Mouse (Mus musculus): ENCODE results near the gene Gm13285. TPM values are rescaled to one million over a fixed set of nuclear protein-coding genes. Genes with fewer than 3 reads are reported as not detected.
"Not testable (repeated sequence)": the region's sequence is repeated elsewhere in the genome, so short reads cannot be mapped to it uniquely, and the experiment has no call there.

Gm13285 gene
- polyA plus RNA-seq, 1 experiment from 2014 or later = 0.15 TPM

- not testable (repeated sequence) for H3K27me3 ChIP-seq (ENCODE audit: control insufficient read depth, insufficient read depth, low read depth, low read length); H3K9ac ChIP-seq (ENCODE audit: low read depth, low read length); ATAC-seq (ENCODE audit: low read depth); H3K4me3 ChIP-seq (ENCODE audit: low read depth, low read length); H3K27ac ChIP-seq (ENCODE audit: low read length); H3K36me3 ChIP-seq (ENCODE audit: control insufficient read depth, insufficient read depth); H3K9me3 ChIP-seq (replicated peaks; ENCODE audit: control insufficient read depth, low read length); H3K4me1 ChIP-seq (ENCODE audit: control insufficient read depth, low read depth, low read length); H3K4me2 ChIP-seq (ENCODE audit: low read depth, low read length)
- 0% methylated on average over 1 of the region's 28 CpGs for WGBS (ENCODE audit: insufficient replicate concordance)
These were observed 11.1 kb upstream of the Gm13285 start, which contains the start of gene Gm13277 for GRCm38 (mm10) chr4:88788402-88788801. TSS of gene Gm13277 (plus strand) at chr4:88788632.

GRCm38 (mm10) chr4:88791250-88791649 is 8.2 kb upstream of the Gm13285 start, which contains the start of gene Gm13278:
TSS of gene Gm13278 (plus strand) at chr4:88791550.
- H3K4me2 ChIP-seq (ENCODE audit: low read depth, low read length); H3K27me3 ChIP-seq (ENCODE audit: control insufficient read depth, insufficient read depth, low read depth, low read length); H3K4me3 ChIP-seq (ENCODE audit: low read depth, low read length); H3K9me3 ChIP-seq (replicated peaks; ENCODE audit: control insufficient read depth, low read length); ATAC-seq (ENCODE audit: low read depth); H3K9ac ChIP-seq (ENCODE audit: low read depth, low read length); H3K36me3 ChIP-seq (ENCODE audit: control insufficient read depth, insufficient read depth); H3K4me1 ChIP-seq (ENCODE audit: control insufficient read depth, low read depth, low read length); H3K27ac ChIP-seq (ENCODE audit: low read length): not testable (repeated sequence)
- no CpG with 5 or more reads among the region's 28 CpGs for WGBS (ENCODE audit: insufficient replicate concordance)

- not testable (repeated sequence) for H3K4me3 ChIP-seq (ENCODE audit: low read depth, low read length); H3K4me2 ChIP-seq (ENCODE audit: low read depth, low read length); H3K9me3 ChIP-seq (replicated peaks; ENCODE audit: control insufficient read depth, low read length); H3K4me1 ChIP-seq (ENCODE audit: control insufficient read depth, low read depth, low read length); H3K27me3 ChIP-seq (ENCODE audit: control insufficient read depth, insufficient read depth, low read depth, low read length); H3K36me3 ChIP-seq (ENCODE audit: control insufficient read depth, insufficient read depth); H3K27ac ChIP-seq (ENCODE audit: low read length); H3K9ac ChIP-seq (ENCODE audit: low read depth, low read length); ATAC-seq (ENCODE audit: low read depth)
- 0% methylated on average over 9 of the region's 52 CpGs for WGBS (ENCODE audit: insufficient replicate concordance)
These were observed 5.4 kb upstream of the Gm13285 start, which contains the start of gene Gm13275 for GRCm38 (mm10) chr4:88793936-88794675. TSS of gene Gm13275 (plus strand) at chr4:88794487.

- not testable (repeated sequence) for ATAC-seq (ENCODE audit: low read depth); H3K9me3 ChIP-seq (replicated peaks; ENCODE audit: control insufficient read depth, low read length); H3K27ac ChIP-seq (ENCODE audit: low read length); H3K36me3 ChIP-seq (ENCODE audit: control insufficient read depth, insufficient read depth); H3K27me3 ChIP-seq (ENCODE audit: control insufficient read depth, insufficient read depth, low read depth, low read length); H3K4me2 ChIP-seq (ENCODE audit: low read depth, low read length); H3K4me3 ChIP-seq (ENCODE audit: low read depth, low read length); H3K9ac ChIP-seq (ENCODE audit: low read depth, low read length); H3K4me1 ChIP-seq (ENCODE audit: control insufficient read depth, low read depth, low read length)
- WGBS (ENCODE audit: insufficient replicate concordance) = no CpG with 5 or more reads among the region's 28 CpGs
These were observed 2.4 kb upstream of the Gm13285 start, which contains the start of gene Gm13279 for GRCm38 (mm10) chr4:88797097-88797496. TSS of gene Gm13279 (plus strand) at chr4:88797397.

- not testable (repeated sequence) for H3K4me1 ChIP-seq (ENCODE audit: control insufficient read depth, low read depth, low read length); H3K27me3 ChIP-seq (ENCODE audit: control insufficient read depth, insufficient read depth, low read depth, low read length); ATAC-seq (ENCODE audit: low read depth); H3K36me3 ChIP-seq (ENCODE audit: control insufficient read depth, insufficient read depth); H3K27ac ChIP-seq (ENCODE audit: low read length); H3K9me3 ChIP-seq (replicated peaks; ENCODE audit: control insufficient read depth, low read length); H3K9ac ChIP-seq (ENCODE audit: low read depth, low read length); H3K4me3 ChIP-seq (ENCODE audit: low read depth, low read length)
- H3K4me2 ChIP-seq (ENCODE audit: low read depth, low read length) = peak within 1 kb of the TSS; percentile 27; the same call in 1 of the 2 replicates
- WGBS (ENCODE audit: insufficient replicate concordance) = no CpG with 5 or more reads among the region's 29 CpGs
These were observed 3.5 kb downstream of the Gm13285 start, which contains the start of gene Gm13287 for GRCm38 (mm10) chr4:88802954-88803353. TSS of gene Gm13287 (plus strand) at chr4:88803254.

GRCm38 (mm10) chr4:88805231-88805630 is 5.8 kb downstream of the Gm13285 start, which contains the start of gene Gm13288:
TSS of gene Gm13288 (plus strand) at chr4:88805531.
- not testable (repeated sequence) for H3K4me2 ChIP-seq (ENCODE audit: low read depth, low read length); H3K4me1 ChIP-seq (ENCODE audit: control insufficient read depth, low read depth, low read length); ATAC-seq (ENCODE audit: low read depth); H3K27me3 ChIP-seq (ENCODE audit: control insufficient read depth, insufficient read depth, low read depth, low read length); H3K9ac ChIP-seq (ENCODE audit: low read depth, low read length); H3K36me3 ChIP-seq (ENCODE audit: control insufficient read depth, insufficient read depth); H3K4me3 ChIP-seq (ENCODE audit: low read depth, low read length); H3K9me3 ChIP-seq (replicated peaks; ENCODE audit: control insufficient read depth, low read length); H3K27ac ChIP-seq (ENCODE audit: low read length)
- WGBS (ENCODE audit: insufficient replicate concordance) = no CpG with 5 or more reads among the region's 8 CpGs

- H3K27ac ChIP-seq (ENCODE audit: low read length); ATAC-seq (ENCODE audit: low read depth); H3K36me3 ChIP-seq (ENCODE audit: control insufficient read depth, insufficient read depth); H3K4me3 ChIP-seq (ENCODE audit: low read depth, low read length); H3K27me3 ChIP-seq (ENCODE audit: control insufficient read depth, insufficient read depth, low read depth, low read length); H3K4me1 ChIP-seq (ENCODE audit: control insufficient read depth, low read depth, low read length); H3K4me2 ChIP-seq (ENCODE audit: low read depth, low read length); H3K9ac ChIP-seq (ENCODE audit: low read depth, low read length); H3K9me3 ChIP-seq (replicated peaks; ENCODE audit: control insufficient read depth, low read length): not testable (repeated sequence)
- 0% methylated on average over 8 of the region's 34 CpGs for WGBS (ENCODE audit: insufficient replicate concordance)
These were observed 6.3 kb downstream of the Gm13285 start for GRCm38 (mm10) chr4:88805761-88806160.

GRCm38 (mm10) chr4:88815928-88816327 is 16.5 kb downstream of the Gm13285 start, which contains the start of gene Ifna7:
TSS of gene Ifna7 (plus strand) at chr4:88816228.
- Histone ChIP-seq H3K4me2 (ENCODE audit: low read depth, low read length) (no peak within 1 kb of the TSS), H3K36me3 (ENCODE audit: control insufficient read depth, insufficient read depth) (no peaks in the 10 kb centered on the region), H3K9me3 (replicated peaks; ENCODE audit: control insufficient read depth, low read length) (no peaks in the 10 kb centered on the region), H3K4me3 (ENCODE audit: low read depth, low read length) (no peak within 1 kb of the TSS), H3K9ac (ENCODE audit: low read depth, low read length) (no peak within 1 kb of the TSS), H3K4me1 (ENCODE audit: control insufficient read depth, low read depth, low read length) (no peaks in the 10 kb centered on the region), H3K27ac (ENCODE audit: low read length) (no peak within 1 kb of the TSS), H3K27me3 (ENCODE audit: control insufficient read depth, insufficient read depth, low read depth, low read length) (no peaks in the 10 kb centered on the region)
- ATAC-seq (ENCODE audit: low read depth) = no peak
- 30% methylated on average over 3 of the region's 3 CpGs for whole genome bisulfite sequencing (ENCODE audit: insufficient replicate concordance)

GRCm38 (mm10) chr4:88819659-88820058 is 20.2 kb downstream of the Gm13285 start, which contains the start of gene Ifna11:
TSS of gene Ifna11 (plus strand) at chr4:88819959.
- no peak within 1 kb of the TSS for H3K9ac ChIP-seq (ENCODE audit: low read depth, low read length)
- WGBS (ENCODE audit: insufficient replicate concordance) = 68% methylated on average over 1 of the region's 1 CpGs
- no peaks in the 10 kb centered on the region for H3K36me3 ChIP-seq (ENCODE audit: control insufficient read depth, insufficient read depth)
- H3K4me2 ChIP-seq (ENCODE audit: low read depth, low read length) = no peak within 1 kb of the TSS
- no peak within 1 kb of the TSS for H3K27ac ChIP-seq (ENCODE audit: low read length)
- H3K4me3 ChIP-seq (ENCODE audit: low read depth, low read length) = no peak within 1 kb of the TSS
- H3K4me1 ChIP-seq (ENCODE audit: control insufficient read depth, low read depth, low read length) = no peaks in the 10 kb centered on the region
- no peaks in the 10 kb centered on the region for H3K9me3 ChIP-seq (replicated peaks; ENCODE audit: control insufficient read depth, low read length)
- H3K27me3 ChIP-seq (ENCODE audit: control insufficient read depth, insufficient read depth, low read depth, low read length) = no peaks in the 10 kb centered on the region
- no peak for ATAC-seq (ENCODE audit: low read depth)

Measured in liver, embryonic 16.5 days (tissue).